Mouse (Mus musculus): ENCODE results near the gene Lcn10.

Gene Lcn10

DNA sequence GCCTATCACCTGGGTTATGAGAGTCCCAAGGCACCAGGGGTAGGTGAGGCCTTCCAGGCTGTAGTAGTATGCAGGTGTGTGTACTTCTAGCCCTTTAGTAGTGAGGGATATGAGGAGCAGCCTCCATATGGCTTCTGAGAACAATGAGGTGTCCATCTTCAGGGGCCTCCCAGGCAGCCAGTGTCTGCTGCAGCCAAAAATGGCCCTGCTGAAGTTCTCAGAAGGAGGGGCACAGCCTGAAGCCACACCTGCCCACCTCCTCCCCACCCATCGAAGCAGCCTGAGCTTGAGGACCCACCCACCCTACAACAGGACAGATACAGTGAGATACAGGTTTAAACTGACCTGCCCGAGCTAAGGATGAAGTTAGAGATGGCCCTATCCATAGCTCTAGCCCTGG, at the start of gene Lcn10:
Lcn10 (plus strand) TSS at position 301 of the 400 bp plus-strand sequence.
- WGBS = 69% methylated on average over 2 of the region's 2 CpGs

- WGBS = 85% methylated on average over 3 of the region's 3 CpGs
These were observed 48.9 kb upstream of the Lcn10 start for GRCm38 (mm10) chr2:25633616-25634015.

GRCm38 (mm10) chr2:25634046-25634445, 48.5 kb upstream of the Lcn10 start:
- 85% methylated on average over 1 of the region's 1 CpGs for WGBS

GRCm38 (mm10) chr2:25639890-25640289, 42.6 kb upstream of the Lcn10 start:
- WGBS = 29% methylated on average over 6 of the region's 6 CpGs

DNA sequence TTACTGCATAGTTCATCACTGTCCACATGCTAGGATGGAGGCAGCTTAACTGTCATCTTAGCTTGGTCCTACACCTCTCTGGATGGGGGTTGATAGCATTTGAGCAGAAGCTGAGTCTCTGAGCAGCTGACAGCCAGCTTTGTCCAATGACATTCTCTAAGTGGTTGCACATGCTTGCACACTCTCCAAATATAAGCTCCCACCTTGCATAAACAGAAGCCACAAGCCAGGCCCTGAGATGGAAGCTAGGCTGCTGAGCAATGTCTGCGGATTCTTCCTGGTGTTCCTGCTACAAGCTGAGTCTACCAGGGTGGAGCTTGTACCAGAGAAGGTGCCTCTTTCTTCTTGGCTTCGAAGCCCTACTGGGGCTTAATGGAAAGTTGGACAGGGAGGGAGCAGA, 29.6 kb upstream of the Lcn10 start, which contains the start of gene Lcn8:
Lcn8 (plus strand) TSS at position 219 of the 400 bp plus-strand sequence.
- WGBS = 79% methylated on average over 2 of the region's 2 CpGs

- WGBS = 70% methylated on average over 1 of the region's 1 CpGs
These were observed 28.0 kb upstream of the Lcn10 start for GRCm38 (mm10) chr2:25654502-25654901.

- WGBS = 72% methylated on average over 4 of the region's 4 CpGs
These were observed 25.8 kb upstream of the Lcn10 start for GRCm38 (mm10) chr2:25656691-25657090.

DNA sequence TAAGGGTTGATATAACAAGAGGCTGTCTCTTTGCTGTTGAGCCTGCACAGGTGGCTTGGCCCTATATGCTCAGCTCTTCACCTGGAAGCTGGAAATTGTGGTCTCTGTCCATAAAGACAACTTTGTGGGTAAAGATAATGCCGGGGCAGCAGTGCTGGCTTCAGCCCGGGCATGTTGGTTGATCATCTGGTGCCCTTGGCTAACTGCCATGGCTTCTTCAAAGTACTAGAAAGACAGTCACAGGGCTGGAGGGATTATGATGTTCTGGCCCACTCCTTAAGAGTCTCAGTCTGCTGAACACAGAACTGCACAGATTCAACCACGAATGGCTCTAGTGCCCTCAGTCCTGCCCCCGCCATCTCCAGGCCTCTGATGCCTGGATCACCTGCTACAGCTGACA, 25.3 kb upstream of the Lcn10 start:
- WGBS = 64% methylated on average over 4 of the region's 4 CpGs

GRCm38 (mm10) chr2:25657652-25658051, 24.9 kb upstream of the Lcn10 start, which contains the start of gene Lcn5:
TSS of gene Lcn5 (plus strand) at chr2:25657952.

DNA sequence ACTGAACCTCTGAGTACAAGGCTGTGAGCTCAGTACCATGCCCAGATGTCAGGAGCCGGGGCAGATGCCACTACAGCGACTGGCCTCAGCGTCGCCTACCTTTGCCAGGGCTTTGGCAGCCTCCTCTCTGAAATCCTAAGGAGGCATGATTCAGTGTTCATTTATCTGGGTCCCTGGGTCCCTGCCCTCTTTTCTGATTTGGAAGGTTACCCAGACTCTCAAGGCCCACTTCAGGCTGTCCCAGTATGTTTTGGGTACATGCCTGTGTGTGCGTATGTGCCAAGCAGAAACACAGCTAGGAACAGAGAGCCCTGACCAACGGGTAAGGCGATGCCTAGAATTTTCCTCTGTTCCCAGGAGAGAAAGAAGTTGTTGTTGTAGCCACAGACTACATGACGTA, 22.2 kb upstream of the Lcn10 start:
- WGBS = 90% methylated on average over 8 of the region's 8 CpGs

DNA sequence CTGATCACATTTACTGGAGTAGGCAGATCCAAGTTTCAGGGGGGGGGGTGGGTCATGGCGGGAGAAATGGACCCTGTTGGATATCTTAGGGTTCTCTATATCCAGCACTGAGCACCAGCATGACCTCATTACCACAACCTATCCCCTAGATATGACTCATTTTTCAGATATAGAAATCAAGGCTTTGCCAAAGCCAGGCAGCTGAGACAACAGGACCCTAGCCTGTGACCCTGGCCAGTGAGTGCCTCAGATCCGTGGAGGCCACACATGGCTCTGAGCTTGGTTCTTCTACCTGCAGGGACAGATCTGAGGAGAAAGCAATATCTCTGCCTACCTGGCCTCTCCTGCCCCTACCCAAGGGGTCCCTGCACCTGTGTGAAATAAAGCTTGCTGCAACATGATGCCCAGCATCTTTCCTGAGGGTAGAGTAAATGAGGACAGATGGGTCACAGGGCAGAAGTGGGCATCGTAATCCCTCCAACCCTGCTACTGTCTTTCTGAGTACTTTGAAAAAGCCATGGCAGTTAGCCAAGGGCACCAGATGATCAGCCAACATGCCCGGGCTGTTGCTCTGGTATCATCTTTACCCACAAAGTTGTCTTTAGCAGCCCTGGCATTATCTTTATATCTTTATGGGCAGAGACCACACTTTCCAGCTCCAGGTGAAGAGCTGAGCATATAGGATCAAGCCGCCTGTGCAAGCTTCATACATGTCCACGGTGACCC, 21.1 kb upstream of the Lcn10 start:
- WGBS = 86% methylated on average over 6 of the region's 6 CpGs

DNA sequence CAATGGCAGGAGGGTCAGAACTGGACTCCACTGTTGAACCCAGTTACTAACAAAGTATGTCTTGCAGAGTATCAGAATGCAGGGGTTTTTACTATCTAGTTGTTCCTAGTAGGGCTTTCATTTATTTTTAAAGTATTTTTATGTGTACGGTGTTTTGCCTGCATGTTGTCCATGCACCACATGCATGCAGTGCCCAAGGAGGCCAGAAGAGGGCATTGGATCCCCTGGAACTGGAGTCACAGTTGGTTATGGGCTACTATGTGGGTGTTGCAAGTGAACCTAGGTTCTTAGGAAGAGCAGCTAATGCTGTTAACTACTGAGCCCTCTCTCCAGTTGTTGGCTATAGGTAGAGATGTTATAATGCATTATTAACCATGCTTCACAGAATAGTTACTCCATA, 19.0 kb upstream of the Lcn10 start:
- 48% methylated on average over 1 of the region's 1 CpGs for WGBS

GRCm38 (mm10) chr2:25664125-25664524, 18.4 kb upstream of the Lcn10 start:
- WGBS = 83% methylated on average over 5 of the region's 5 CpGs

DNA sequence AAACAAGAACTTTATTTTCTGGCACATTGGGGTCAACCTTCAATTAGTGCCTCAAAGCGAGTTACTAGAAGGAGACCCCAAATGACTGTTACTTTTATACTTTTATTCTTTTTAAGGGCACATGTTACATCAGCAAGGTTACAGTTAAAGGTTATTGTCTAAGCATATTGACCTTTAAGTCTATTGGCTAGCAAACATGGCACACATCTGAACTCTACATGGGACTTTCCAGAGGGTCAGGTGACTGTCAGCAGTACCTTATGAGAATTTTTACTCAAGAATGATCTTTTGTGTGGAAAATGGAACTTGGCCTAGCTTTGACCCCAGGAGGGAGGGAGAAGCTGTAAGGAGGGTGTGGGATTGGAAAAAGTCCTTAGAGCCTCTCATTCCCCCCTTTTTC, 16.0 kb upstream of the Lcn10 start:
- WGBS = 59% methylated on average over 1 of the region's 1 CpGs

GRCm38 (mm10) chr2:25676486-25676885, 6.0 kb upstream of the Lcn10 start, which contains the start of gene Lcn6:
TSS of gene Lcn6 (plus strand) at chr2:25676786.
- 94% methylated on average over 3 of the region's 3 CpGs for WGBS

GRCm38 (mm10) chr2:25679559-25679958, 3.0 kb upstream of the Lcn10 start:
- 89% methylated on average over 6 of the region's 6 CpGs for WGBS

DNA sequence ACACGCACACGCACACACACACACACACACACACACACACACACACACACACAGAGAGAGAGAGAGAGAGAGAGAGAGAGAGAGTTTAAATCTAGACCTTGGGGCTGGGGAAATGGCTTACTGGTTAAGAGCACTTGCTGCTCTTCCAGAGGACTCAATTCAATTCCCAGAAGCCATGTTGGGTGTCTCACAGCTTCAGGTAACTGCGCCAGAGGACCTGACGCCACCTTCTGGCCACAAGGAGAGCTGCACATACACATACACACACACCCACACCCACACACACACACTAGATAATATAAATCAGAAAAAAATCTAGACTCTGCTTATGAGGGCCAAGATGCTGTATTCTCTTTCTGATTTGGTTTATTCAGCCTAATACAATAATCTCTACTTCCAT, 4.4 kb downstream of the Lcn10 start:
- 75% methylated on average over 4 of the region's 4 CpGs for WGBS

- WGBS = 66% methylated on average over 4 of the region's 4 CpGs
These were observed 14.4 kb downstream of the Lcn10 start for GRCm38 (mm10) chr2:25696951-25697350.

- WGBS = 93% methylated on average over 2 of the region's 2 CpGs
These were observed 16.2 kb downstream of the Lcn10 start for GRCm38 (mm10) chr2:25698696-25699095.

GRCm38 (mm10) chr2:25699743-25700142, 17.2 kb downstream of the Lcn10 start, which contains the start of gene Obp2a:
TSS of gene Obp2a (plus strand) at chr2:25700043.
- WGBS = 83% methylated on average over 3 of the region's 3 CpGs

GRCm38 (mm10) chr2:25701001-25701400, 18.5 kb downstream of the Lcn10 start:
- WGBS = 80% methylated on average over 5 of the region's 5 CpGs

GRCm38 (mm10) chr2:25703706-25704105, 21.2 kb downstream of the Lcn10 start:
- 87% methylated on average over 4 of the region's 4 CpGs for WGBS

DNA sequence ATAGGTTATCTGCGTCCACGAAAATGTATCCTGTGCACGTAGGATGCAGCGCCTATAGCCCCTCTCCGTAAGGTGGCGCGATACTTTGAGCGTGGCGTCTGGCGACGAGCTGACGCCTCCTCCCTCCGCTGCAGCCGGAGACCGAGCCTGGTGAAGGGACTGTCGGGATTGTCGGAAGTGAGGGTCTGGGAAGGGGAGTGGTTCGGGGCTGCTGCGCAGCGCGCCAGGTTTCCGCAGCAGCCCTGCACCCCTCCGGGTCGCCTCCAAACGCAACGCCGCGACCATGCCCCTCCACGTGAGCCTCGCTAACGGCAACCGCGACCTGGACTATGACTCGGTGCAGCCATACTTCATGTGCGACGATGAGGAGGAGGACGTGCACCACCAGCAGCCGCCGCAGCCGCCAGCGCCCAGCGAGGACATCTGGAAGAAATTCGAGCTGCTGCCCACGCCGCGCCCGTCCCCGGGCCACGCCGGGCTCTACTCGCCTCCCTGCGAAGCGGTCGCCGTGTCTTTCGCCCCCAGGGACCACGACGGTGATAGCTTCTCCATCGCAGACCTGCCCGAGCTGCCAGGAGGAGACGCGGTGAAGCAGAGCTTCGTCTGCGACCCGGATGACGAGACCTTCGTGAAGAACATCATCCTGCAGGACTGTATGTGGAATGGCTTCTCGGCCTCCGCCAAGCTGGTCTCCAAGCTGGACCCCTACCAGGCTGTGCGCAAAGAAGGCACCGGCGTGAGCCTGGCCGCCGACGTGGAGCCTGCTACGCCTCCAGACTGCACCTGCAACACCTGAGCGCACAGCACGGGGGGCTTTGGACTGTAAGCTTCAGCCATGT, 24.3 kb downstream of the Lcn10 start, which contains the start of gene Bmyc:
Bmyc (plus strand) TSS at position 97 of the 839 bp plus-strand sequence.
- under 1% methylated on average over 78 of the region's 78 CpGs for WGBS

Measured in cerebral cortex, adult 2 months (tissue).